In the genomic region with DNA sequence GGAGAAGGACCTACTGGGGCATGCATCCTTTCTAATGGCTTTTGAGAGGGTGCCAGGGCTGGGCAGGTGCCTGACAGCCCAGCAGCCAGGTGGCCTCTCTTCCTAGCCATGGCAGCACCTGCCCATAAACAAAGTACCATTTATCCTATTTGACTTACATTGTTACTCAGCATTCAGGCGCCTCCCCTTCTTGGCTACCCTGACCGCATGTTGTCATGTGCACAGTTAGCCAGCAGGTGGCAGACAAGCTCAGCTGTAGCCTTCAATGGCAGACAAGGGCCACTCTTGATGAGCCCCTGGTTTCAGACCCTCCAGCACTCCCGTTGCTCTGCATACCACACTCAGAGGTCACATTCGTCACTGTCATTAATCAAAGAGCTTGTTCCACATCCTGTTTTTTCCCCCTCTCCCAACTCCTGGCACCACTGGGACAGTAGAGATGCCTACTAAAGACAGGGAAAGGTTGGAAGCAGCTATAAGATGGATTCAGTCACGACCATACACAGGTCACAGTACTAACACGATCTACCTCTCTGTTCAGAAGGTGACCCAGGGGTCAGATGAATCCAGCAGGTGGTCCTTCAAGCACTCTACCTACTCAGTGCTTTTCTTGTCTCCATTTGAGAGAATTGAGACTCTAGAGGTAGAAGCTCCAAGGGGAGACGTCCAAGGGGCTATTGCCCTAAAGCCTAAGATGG, we compare ENCODE assay signal across 9 mouse cellular contexts. TPM values are rescaled to one million over a fixed set of nuclear protein-coding genes. Genes with fewer than 3 reads are reported as not detected.
DNase-seq lines count a peak whose midpoint lies in the region; ATAC-seq and TF ChIP-seq lines count a peak whose summit lies in the region.
"Had no signal": no experiment of that assay in that cellular context is flagged by ENCODE, and none has a peak within 500 bp of the region (broad histone marks: within the 10 kb centered on the region; RNA-seq: fewer than 3 reads in every experiment).

No protein-coding gene starts in this region.

- TF ChIP-seq CTCF in bone marrow macrophage, adult 2 months (IDR thresholded peaks at IDR 0.05; ENCODE audit: low read depth, low read length): peak; percentile 92
- peak; percentile 99 for TF ChIP-seq CTCF in embryonic fibroblast, embryonic 13.5 days (IDR thresholded peaks at IDR 0.05; ENCODE audit: borderline replicate concordance, insufficient read depth, low read length)

- WGBS in large intestine, adult 2 months: 30% methylated on average over 7 of the region's 7 CpGs
- 29% methylated on average over 7 of the region's 7 CpGs for WGBS in neural tube, embryonic 15.5 days

- intact Hi-C loops in heart, postnatal 14 days (cut with DNase I): loop anchor here (1.0 kb wide), 1 partner anchor 52 kb away; no protein-coding TSS in a partner anchor

- no peak overlapping the region for H3K4me3 ChIP-seq in bone marrow macrophage, adult 2 months (ENCODE audit: insufficient read depth, low read length)
- no peak overlapping the region for H3K4me3 ChIP-seq in embryonic fibroblast, embryonic 13.5 days (ENCODE audit: insufficient read depth, low read length)
- H3K4me3 ChIP-seq in neural tube, embryonic 15.5 days (replicated peaks): no peak overlapping the region
- H3K4me3 ChIP-seq: erythroblast, embryonic 14.5 days had no signal

- peaks cover 7% of the 10 kb centered on the region; the same call in 1 of the 2 replicates for H3K27me3 ChIP-seq in neural tube, embryonic 15.5 days (replicated peaks)

- no peak for TF ChIP-seq POLR2A in bone marrow macrophage, adult 2 months (IDR thresholded peaks at IDR 0.05; ENCODE audit: borderline replicate concordance, low read depth, low read length)
- no peak for TF ChIP-seq POLR2A in embryonic fibroblast, embryonic 13.5 days (IDR thresholded peaks at IDR 0.05; ENCODE audit: low read depth, low read length)

- H3K9ac ChIP-seq in neural tube, embryonic 15.5 days (replicated peaks): no peak overlapping the region

- peak; percentile 76 for DNase-seq in CD4-positive, CD25-positive, alpha-beta regulatory T cell, adult 2 months (ENCODE audit: low read depth, low spot score)
- DNase-seq in heart, postnatal 14 days: peak; percentile 79 to 89
- DNase-seq in large intestine, adult 2 months (ENCODE audit: low read depth, low spot score): peak; percentile 32
- DNase-seq in lung, adult 18-20 months: peak; percentile 63 to 71
- peak; percentile 88 for DNase-seq in testis, postnatal 10 days (ENCODE audit: low spot score)

- peaks cover 31% of the 10 kb centered on the region for H3K4me1 ChIP-seq in bone marrow macrophage, adult 2 months (ENCODE audit: control insufficient read depth, insufficient read depth, low read length)
- no peaks in the 10 kb centered on the region for H3K4me1 ChIP-seq in embryonic fibroblast, embryonic 13.5 days (ENCODE audit: control insufficient read depth, insufficient read depth, low read length)
- peaks cover 16% of the 10 kb centered on the region for H3K4me1 ChIP-seq in neural tube, embryonic 15.5 days

- H3K4me2 ChIP-seq in neural tube, embryonic 15.5 days: no peak overlapping the region

- peak; percentile 68 for ATAC-seq in neural tube, embryonic 15.5 days (ENCODE audit: low FRiP score)

- H3K9me3 ChIP-seq in neural tube, embryonic 15.5 days (replicated peaks): no peaks in the 10 kb centered on the region

- no peak overlapping the region for H3K27ac ChIP-seq in bone marrow macrophage, adult 2 months (ENCODE audit: insufficient read depth, low read depth, low read length)
- no peak overlapping the region for H3K27ac ChIP-seq in embryonic fibroblast, embryonic 13.5 days (ENCODE audit: insufficient read depth, low read length)
- H3K27ac ChIP-seq in neural tube, embryonic 15.5 days (replicated peaks): no peak overlapping the region; the same call in 1 of the 2 replicates

- H3K36me3 ChIP-seq in neural tube, embryonic 15.5 days: no peaks in the 10 kb centered on the region

RNA-seq across cellular contexts. Expression of a gene that starts 14.7 kb away (rescaled TPM):
- polyA plus RNA-seq in bone marrow macrophage, adult 2 months (2012; ENCODE audit: insufficient read depth, insufficient read length, missing spikeins): not detected in 2 replicates
- polyA plus RNA-seq in embryonic fibroblast, embryonic 13.5 days (2011; ENCODE audit: insufficient read length, low read depth, missing spikeins): 2.1 and 2.2 TPM in 2 replicates
- total RNA-seq in heart, postnatal 14 days (2021): 1 to 10 TPM; 1.5 to 1.8 TPM
- polyA plus RNA-seq in large intestine, adult 2 months (2012; rRNA removed): 1.2 TPM in 2 replicates
- polyA plus RNA-seq in neural tube, embryonic 15.5 days (2015; fragmentation: Nextera tagmentation; extraction: Ambion mirVana): 6.5 and 9.3 TPM in 2 replicates

RNA-seq across cellular contexts. Expression of a gene that starts 34.0 kb away (rescaled TPM):
- polyA plus RNA-seq in bone marrow macrophage, adult 2 months (2012; ENCODE audit: insufficient read depth, insufficient read length, missing spikeins): not detected in 2 replicates
- not detected in 2 replicates for polyA plus RNA-seq in embryonic fibroblast, embryonic 13.5 days (2011; ENCODE audit: insufficient read length, low read depth, missing spikeins)
- total RNA-seq in heart, postnatal 14 days (2021): not detected
- 0.09 and 0.15 TPM in 2 replicates for polyA plus RNA-seq in large intestine, adult 2 months (2012; rRNA removed)
- polyA plus RNA-seq in neural tube, embryonic 15.5 days (2015; fragmentation: Nextera tagmentation; extraction: Ambion mirVana): 0.06 and 0.50 TPM in 2 replicates
- polyA plus RNA-seq: erythroblast, embryonic 14.5 days had no signal

Comparison
In these comparisons a context has a peak if more than half of its experiments do, and no peak if none do; other contexts are left out.
1. DNase-seq: peak in every context shown above with its lines; median percentile 88 in testis, postnatal 10 days; 84 in heart, postnatal 14 days; 76 in CD4-positive, CD25-positive, alpha-beta regulatory T cell, adult 2 months; 67 in lung, adult 18-20 months; 32 in large intestine, adult 2 months.